Mouse (Mus musculus) midbrain, embryonic 13.5 days (tissue): ENCODE measurements at regions not wholly inside any gene's neighbourhood (a gene's known extent, or its start where the extent isn't known, plus 50 kb on each side); places are given as distances from the start of the nearest gene placed in this dataset.

Source experiments
- ATAC-seq: fragments of 200-750 bp; cut with Nextera tagmentation; 2 replicates; pipeline ENCODE4 v1.8.0; 2017; ENCODE audit warnings: mild to moderate bottlenecking, moderate TSS enrichment, moderate library complexity
- H3K27ac ChIP-seq: fragments of 300-500 bp; sonication (generic); 2 replicates; pipeline ENCODE4 v1.5.1; 2015; ENCODE audit warnings: inconsistent platforms, mild to moderate bottlenecking, moderate library complexity
- H3K27me3 ChIP-seq: fragments of 300-500 bp; sonication (generic); 2 replicates; pipeline ENCODE4 v1.6.1; 2015; ENCODE audit warnings: mild to moderate bottlenecking, inconsistent platforms
- H3K36me3 ChIP-seq: fragments of 300-500 bp; sonication (generic); 2 replicates; pipeline ENCODE4 v1.6.1; 2015; ENCODE audit warnings: mild to moderate bottlenecking, inconsistent platforms
- H3K4me1 ChIP-seq: fragments of 300-500 bp; sonication (generic); replicated peaks from 2 replicates; pipeline ENCODE4 v1.6.1; 2015; ENCODE audit warnings: inconsistent platforms
- H3K4me2 ChIP-seq: fragments of 300-500 bp; sonication (generic); replicated peaks from 2 replicates; pipeline ENCODE4 v1.6.1; 2015; ENCODE audit warnings: moderate library complexity, mild to moderate bottlenecking, inconsistent platforms
- H3K4me3 ChIP-seq: fragments of 300-500 bp; sonication (generic); replicated peaks from 2 replicates; pipeline ENCODE4 v1.5.1; 2015; ENCODE audit warnings: mild to moderate bottlenecking, inconsistent platforms
- H3K9ac ChIP-seq: fragments of 300-500 bp; sonication (generic); replicated peaks from 2 replicates; pipeline ENCODE4 v1.6.1; 2015; ENCODE audit warnings: mild to moderate bottlenecking, inconsistent platforms
- H3K9me3 ChIP-seq: fragments of 300-500 bp; sonication (generic); 2 replicates; pipeline ENCODE4 v1.6.1; 2016; ENCODE audit warnings: mild to moderate bottlenecking, inconsistent platforms
- WGBS: fragments of 180-500 bp; shearing (Covaris S2); methylation state at CpG from one replicate; pipeline ENCODE4 v1.1.7; 2015; 5-methylcytosine and 5-hydroxymethylcytosine counted together

DNA sequence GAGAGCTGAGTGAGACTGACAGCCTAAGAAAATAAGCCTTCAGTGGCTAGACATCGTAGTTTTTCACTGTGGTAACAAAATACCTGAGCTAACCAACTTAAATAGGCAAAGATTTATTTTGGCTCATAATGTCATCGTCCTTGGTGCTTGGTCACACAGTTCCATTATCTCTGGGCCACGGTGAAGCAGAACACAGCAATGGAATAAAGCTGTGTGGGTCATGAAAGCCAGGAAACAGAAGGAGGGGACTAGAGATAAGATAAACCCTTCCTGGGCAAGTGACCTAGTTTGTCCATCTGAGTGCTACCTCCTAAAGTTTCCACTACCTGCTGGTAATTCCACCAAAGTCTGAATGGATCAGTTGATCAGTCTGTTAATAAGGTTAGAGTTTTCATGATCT lies 134.8 kb upstream of the Gm5129 start:
- no peaks in the 10 kb centered on the region for H3K27me3 ChIP-seq
- H3K9ac ChIP-seq = no peak overlapping the region
- no peak for ATAC-seq
- H3K36me3 ChIP-seq = no peaks in the 10 kb centered on the region
- H3K9me3 ChIP-seq = no peaks in the 10 kb centered on the region
- H3K4me3 ChIP-seq = no peak overlapping the region
- no peaks in the 10 kb centered on the region for H3K4me1 ChIP-seq
- WGBS = 85% methylated on average over 3 of the region's 3 CpGs
- H3K27ac ChIP-seq = no peak overlapping the region
- H3K4me2 ChIP-seq = no peak overlapping the region

DNA sequence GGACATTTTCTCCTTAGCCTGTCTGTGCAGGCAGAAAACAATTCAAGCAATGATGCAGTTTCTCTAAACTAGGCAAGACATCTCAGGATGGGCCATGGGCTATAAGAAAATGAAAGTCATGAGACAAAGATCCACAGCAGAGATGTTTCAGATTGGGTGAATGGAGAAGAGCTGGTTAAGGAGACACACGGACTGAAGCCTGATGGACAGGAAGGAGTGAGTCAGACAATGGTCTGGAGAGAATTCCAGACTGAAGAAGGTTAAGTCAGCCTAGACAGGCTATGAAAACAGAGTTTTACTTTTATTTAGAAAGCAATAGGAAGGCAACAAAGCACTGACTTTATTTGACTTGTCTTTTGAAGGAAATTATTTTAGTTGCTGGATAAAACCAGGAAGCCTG lies 137.5 kb upstream of the Il6 start:
- Histone ChIP-seq H3K36me3 (no peaks in the 10 kb centered on the region), H3K4me2 (no peak overlapping the region)

DNA sequence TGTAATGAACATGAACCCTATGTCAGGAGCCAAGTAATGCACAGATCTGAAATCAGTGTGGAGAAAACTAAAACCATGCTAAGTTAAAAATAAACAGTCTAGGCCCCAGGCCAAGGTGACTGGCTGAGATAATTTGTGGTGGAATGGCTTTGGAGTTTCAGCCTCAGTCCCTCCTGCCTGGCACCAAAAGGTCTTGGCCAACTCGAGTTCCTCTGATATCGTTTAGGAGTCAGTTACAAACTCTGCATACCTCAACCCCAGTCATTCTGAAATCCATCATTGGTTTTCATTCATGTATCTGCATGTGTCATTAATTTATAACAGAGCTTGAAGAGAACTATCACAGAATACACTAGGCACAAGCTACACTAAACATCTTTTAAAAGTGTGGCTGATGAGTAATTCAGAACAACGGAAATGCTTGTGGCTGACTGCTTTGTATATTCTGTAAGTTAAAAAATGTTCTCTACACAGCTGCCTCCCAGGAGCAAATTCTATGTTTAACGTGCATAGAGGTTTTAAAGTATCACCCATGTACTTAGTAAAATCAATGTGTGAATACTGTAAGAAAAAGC lies 125.6 kb upstream of the Il6 start:
- no peak overlapping the region for H3K4me3 ChIP-seq
- no peaks in the 10 kb centered on the region for H3K27me3 ChIP-seq
- no peak for ATAC-seq
- WGBS = 86% methylated on average over 4 of the region's 4 CpGs
- H3K9me3 ChIP-seq = no peaks in the 10 kb centered on the region
- H3K27ac ChIP-seq = no peak overlapping the region
- H3K4me2 ChIP-seq = no peak overlapping the region
- H3K9ac ChIP-seq = no peak overlapping the region
- H3K36me3 ChIP-seq = no peaks in the 10 kb centered on the region
- H3K4me1 ChIP-seq = no peaks in the 10 kb centered on the region

More for the DNA sequence above, 137.5 kb upstream of the Il6 start:
- no peak overlapping the region for H3K27ac ChIP-seq
- H3K9ac ChIP-seq = no peak overlapping the region
- H3K4me1 ChIP-seq = no peaks in the 10 kb centered on the region
- no peak for ATAC-seq
- no peaks in the 10 kb centered on the region for H3K27me3 ChIP-seq
- H3K4me3 ChIP-seq = no peak overlapping the region
- no peaks in the 10 kb centered on the region for H3K9me3 ChIP-seq
- 60% methylated on average over 1 of the region's 1 CpGs for WGBS

- ATAC-seq = no peak
- no peaks in the 10 kb centered on the region for H3K36me3 ChIP-seq
- H3K4me1 ChIP-seq = peaks cover 9% of the 10 kb centered on the region; the same call in 1 of the 2 replicates
- H3K9ac ChIP-seq = no peak overlapping the region
- WGBS = 78% methylated on average over 2 of the region's 2 CpGs
- H3K27me3 ChIP-seq = no peaks in the 10 kb centered on the region
- H3K4me3 ChIP-seq = no peak overlapping the region
- no peak overlapping the region for H3K27ac ChIP-seq
- H3K4me2 ChIP-seq = no peak overlapping the region
- no peaks in the 10 kb centered on the region for H3K9me3 ChIP-seq
Measured at GRCm38 (mm10) chr5:29892344-29892743, 120.6 kb upstream of the Il6 start.

DNA sequence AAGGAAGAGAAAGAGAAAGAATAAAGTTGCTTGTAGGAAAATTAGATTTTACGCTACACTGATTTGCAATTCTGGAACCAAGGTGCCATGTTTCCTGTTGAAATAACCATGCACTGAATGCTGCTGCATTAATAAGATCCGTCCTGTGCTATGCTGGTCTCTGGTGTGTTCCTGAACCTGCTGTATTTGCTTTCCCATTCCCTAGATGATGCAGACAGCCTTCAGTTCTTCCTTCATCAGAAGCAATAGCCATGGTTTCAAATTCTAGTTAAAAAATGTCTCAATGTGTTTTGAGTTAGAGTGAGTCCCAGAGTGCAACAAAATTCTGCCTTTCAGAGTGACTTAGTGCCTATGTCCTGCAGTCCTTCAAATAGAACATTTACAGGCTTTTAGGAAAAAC lies 120.1 kb upstream of the Il6 start:
- no peak overlapping the region for H3K9ac ChIP-seq
- H3K27ac ChIP-seq = no peak overlapping the region
- H3K4me2 ChIP-seq = no peak overlapping the region
- H3K27me3 ChIP-seq = no peaks in the 10 kb centered on the region
- peaks cover 9% of the 10 kb centered on the region; the same call in 1 of the 2 replicates for H3K4me1 ChIP-seq
- 91% methylated on average over 2 of the region's 2 CpGs for WGBS
- no peaks in the 10 kb centered on the region for H3K9me3 ChIP-seq
- H3K36me3 ChIP-seq = no peaks in the 10 kb centered on the region
- no peak for ATAC-seq
- H3K4me3 ChIP-seq = no peak overlapping the region

- no peak for ATAC-seq
- no peak overlapping the region for H3K4me2 ChIP-seq
- H3K9me3 ChIP-seq = no peaks in the 10 kb centered on the region
- no peak overlapping the region for H3K4me3 ChIP-seq
- no peaks in the 10 kb centered on the region for H3K36me3 ChIP-seq
- H3K9ac ChIP-seq = no peak overlapping the region
- H3K27ac ChIP-seq = no peak overlapping the region
- H3K4me1 ChIP-seq = peaks cover 9% of the 10 kb centered on the region; the same call in 1 of the 2 replicates
- 78% methylated on average over 5 of the region's 5 CpGs for WGBS
- no peaks in the 10 kb centered on the region for H3K27me3 ChIP-seq
Measured at GRCm38 (mm10) chr5:29893829-29894228, 119.1 kb upstream of the Il6 start.

- Histone ChIP-seq H3K27ac (no peak overlapping the region), H3K9ac (no peak overlapping the region), H3K4me3 (no peak overlapping the region), H3K4me2 (peak overlapping the region; percentile 14; the same call in 1 of the 2 replicates), H3K9me3 (no peaks in the 10 kb centered on the region), H3K36me3 (no peaks in the 10 kb centered on the region), H3K4me1 (peaks cover 9% of the 10 kb centered on the region; the same call in 1 of the 2 replicates), H3K27me3 (no peaks in the 10 kb centered on the region)
- 23% methylated on average over 9 of the region's 9 CpGs for WGBS
- ATAC-seq = no peak
Measured at GRCm38 (mm10) chr5:29894606-29895595, 118.0 kb upstream of the Il6 start.

DNA sequence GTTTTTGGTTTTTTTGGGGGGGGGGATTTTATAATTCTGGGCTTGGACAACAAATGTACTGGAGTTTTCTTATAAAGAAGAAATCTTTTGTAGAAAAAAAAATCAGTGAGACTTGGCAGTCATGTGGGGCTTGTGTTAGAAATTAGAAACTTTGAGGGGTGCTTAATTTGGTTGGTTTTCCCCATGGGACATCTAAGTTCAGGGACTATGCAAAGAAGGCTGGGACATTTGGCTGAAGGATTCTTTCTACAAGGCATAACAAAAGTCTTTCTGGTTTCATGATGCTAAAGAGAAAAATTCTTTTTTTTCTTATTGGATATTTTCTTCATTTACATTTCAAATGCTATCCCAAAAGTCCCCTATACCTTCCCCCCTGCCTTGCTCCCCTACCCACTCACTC lies 115.3 kb upstream of the Il6 start:
- Histone ChIP-seq H3K9ac (no peak overlapping the region), H3K36me3 (no peaks in the 10 kb centered on the region), H3K27me3 (no peaks in the 10 kb centered on the region), H3K9me3 (no peaks in the 10 kb centered on the region), H3K4me1 (peaks cover 9% of the 10 kb centered on the region; the same call in 1 of the 2 replicates), H3K27ac (no peak overlapping the region), H3K4me2 (no peak overlapping the region), H3K4me3 (no peak overlapping the region)
- no peak for ATAC-seq

DNA sequence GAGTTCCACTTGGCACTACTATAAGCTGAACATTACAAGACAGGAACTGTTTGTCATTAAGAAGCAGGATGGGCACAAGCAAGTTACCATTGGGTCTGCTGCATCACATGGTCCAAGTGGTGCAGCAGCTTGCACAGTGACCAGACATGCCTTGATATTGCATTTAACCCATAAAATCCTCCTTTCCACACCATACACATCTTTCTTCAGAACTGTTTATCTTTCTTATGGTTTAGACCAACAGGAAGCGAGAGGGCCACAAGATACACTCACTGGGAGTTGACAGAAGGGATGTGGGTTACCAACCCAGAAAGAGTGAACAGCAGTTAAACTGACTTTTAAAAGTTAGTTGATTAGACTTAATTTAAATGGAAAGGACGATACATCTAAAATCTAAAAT lies 111.2 kb upstream of the Il6 start:
- H3K36me3 ChIP-seq = no peaks in the 10 kb centered on the region
- no peak for ATAC-seq
- H3K27ac ChIP-seq = no peak overlapping the region
- H3K4me1 ChIP-seq = no peaks in the 10 kb centered on the region
- H3K4me3 ChIP-seq = no peak overlapping the region
- H3K4me2 ChIP-seq = no peak overlapping the region
- 92% methylated on average over 2 of the region's 2 CpGs for WGBS
- H3K9me3 ChIP-seq = no peaks in the 10 kb centered on the region
- H3K27me3 ChIP-seq = no peaks in the 10 kb centered on the region
- no peak overlapping the region for H3K9ac ChIP-seq

DNA sequence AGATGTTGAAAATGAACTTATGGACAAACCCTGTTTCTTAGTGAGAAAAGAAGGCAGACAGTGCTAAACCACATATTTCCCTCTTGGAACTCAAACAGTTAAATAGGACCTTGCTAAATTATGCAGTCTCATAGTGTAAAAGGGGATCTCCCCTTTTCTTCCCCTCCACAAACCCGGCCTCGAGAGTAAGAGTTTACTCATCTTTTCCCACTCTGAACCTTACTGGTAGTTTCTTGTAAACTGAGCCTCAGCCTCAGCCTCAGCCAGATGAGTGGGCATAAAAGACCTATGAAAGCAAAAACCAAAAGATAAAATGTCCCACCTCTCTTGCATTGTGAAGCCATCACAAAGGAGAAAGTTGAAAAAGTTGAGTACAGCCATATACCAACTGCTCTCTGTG lies 92.6 kb upstream of the Il6 start:
- no peaks in the 10 kb centered on the region for H3K27me3 ChIP-seq
- ATAC-seq = no peak
- no peak overlapping the region for H3K27ac ChIP-seq
- H3K9ac ChIP-seq = no peak overlapping the region
- H3K4me3 ChIP-seq = no peak overlapping the region
- 72% methylated on average over 2 of the region's 2 CpGs for WGBS
- H3K4me2 ChIP-seq = no peak overlapping the region
- H3K9me3 ChIP-seq = peaks cover 16% of the 10 kb centered on the region
- no peaks in the 10 kb centered on the region for H3K4me1 ChIP-seq
- no peaks in the 10 kb centered on the region for H3K36me3 ChIP-seq

- 81% methylated on average over 2 of the region's 2 CpGs for WGBS
- Histone ChIP-seq H3K4me1 (no peaks in the 10 kb centered on the region), H3K9ac (no peak overlapping the region), H3K27ac (no peak overlapping the region), H3K27me3 (no peaks in the 10 kb centered on the region), H3K9me3 (no peaks in the 10 kb centered on the region), H3K4me3 (no peak overlapping the region), H3K4me2 (no peak overlapping the region), H3K36me3 (no peaks in the 10 kb centered on the region)
- ATAC-seq = no peak
Measured at GRCm38 (mm10) chr5:29925527-29925926, 87.4 kb upstream of the Il6 start.

DNA sequence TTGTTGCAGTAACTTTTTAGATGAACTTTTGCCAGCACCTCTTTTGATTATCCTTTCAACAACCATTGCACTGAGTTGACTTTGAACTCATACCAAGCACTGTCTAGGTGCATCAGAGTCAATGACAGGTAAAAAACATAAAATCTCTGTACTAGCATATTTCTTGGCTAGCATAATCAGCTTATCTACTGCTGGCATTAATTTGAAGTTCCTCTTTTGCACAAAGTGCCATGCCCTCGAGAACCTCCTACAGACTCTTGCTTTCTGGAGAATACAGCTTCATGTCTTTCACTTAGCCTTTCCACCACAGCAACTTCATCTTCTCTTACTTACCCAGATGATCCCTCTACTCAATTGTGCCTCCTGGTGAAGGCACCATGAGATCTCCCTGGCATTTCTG lies 85.3 kb upstream of the Il6 start:
- WGBS = 74% methylated on average over 1 of the region's 1 CpGs

More for the DNA sequence above, 85.3 kb upstream of the Il6 start:
- no peak overlapping the region for H3K4me2 ChIP-seq
- no peaks in the 10 kb centered on the region for H3K4me1 ChIP-seq
- no peak overlapping the region for H3K27ac ChIP-seq
- no peaks in the 10 kb centered on the region for H3K36me3 ChIP-seq
- H3K4me3 ChIP-seq = no peak overlapping the region
- no peaks in the 10 kb centered on the region for H3K9me3 ChIP-seq
- no peak for ATAC-seq
- H3K27me3 ChIP-seq = no peaks in the 10 kb centered on the region
- no peak overlapping the region for H3K9ac ChIP-seq
